Mouse (Mus musculus) hindbrain, embryonic 10.5 days (tissue): ENCODE results near the gene Rgs7bp. TPM values are rescaled to one million over a fixed set of nuclear protein-coding genes. Genes with fewer than 3 reads are reported as not detected.
"Not testable (repeated sequence)": the region's sequence is repeated elsewhere in the genome, so short reads cannot be mapped to it uniquely, and the experiment has no call there.

Source experiments
- DNase-seq: peaks from one replicate; pipeline ENCODE4 v3.0.0-alpha.2; 2017; ENCODE audit warnings: low spot score
- H3K27ac ChIP-seq: fragments of 300-500 bp; sonication (generic); 2 replicates; pipeline ENCODE4 v1.5.1; 2016; ENCODE audit warnings: mild to moderate bottlenecking, moderate library complexity
- H3K27me3 ChIP-seq: fragments of 300-500 bp; sonication (generic); 2 replicates; pipeline ENCODE4 v1.6.1; 2016; ENCODE audit warnings: mild to moderate bottlenecking; ENCODE audit not compliant: poor library complexity, insufficient read depth, severe bottlenecking
- H3K36me3 ChIP-seq: fragments of 300-500 bp; sonication (generic); 2 replicates; pipeline ENCODE4 v1.6.1; 2016; ENCODE audit warnings: mild to moderate bottlenecking, moderate library complexity
- H3K4me1 ChIP-seq: fragments of 300-500 bp; sonication (generic); replicated peaks from 2 replicates; pipeline ENCODE4 v1.6.1; 2016; ENCODE audit warnings: mild to moderate bottlenecking
- H3K4me3 ChIP-seq: fragments of 300-500 bp; sonication (generic); 2 replicates; pipeline ENCODE4 v1.5.1; 2016; ENCODE audit warnings: mild to moderate bottlenecking, moderate library complexity
- H3K9me3 ChIP-seq: fragments of 300-500 bp; sonication (generic); 2 replicates; pipeline ENCODE4 v1.6.1; 2016; ENCODE audit warnings: mild to moderate bottlenecking, moderate library complexity
- WGBS: fragments of 180-500 bp; shearing (Covaris S2); methylation state at CpG from one replicate; pipeline ENCODE4 v1.1.7; 2016; 5-methylcytosine and 5-hydroxymethylcytosine counted together
- polyA plus RNA-seq: library from polyadenylated mRNA; unstranded; fragments of >200 nt; fragmentation: Nextera tagmentation; extraction: Ambion mirVana; gene quantifications from 2 replicates; pipeline ENCODE4 v1.2.1, GENCODE M21; 2016

Gene Rgs7bp
- polyA plus RNA-seq, 1 experiment from 2014 or later: 1.0 TPM

DNA sequence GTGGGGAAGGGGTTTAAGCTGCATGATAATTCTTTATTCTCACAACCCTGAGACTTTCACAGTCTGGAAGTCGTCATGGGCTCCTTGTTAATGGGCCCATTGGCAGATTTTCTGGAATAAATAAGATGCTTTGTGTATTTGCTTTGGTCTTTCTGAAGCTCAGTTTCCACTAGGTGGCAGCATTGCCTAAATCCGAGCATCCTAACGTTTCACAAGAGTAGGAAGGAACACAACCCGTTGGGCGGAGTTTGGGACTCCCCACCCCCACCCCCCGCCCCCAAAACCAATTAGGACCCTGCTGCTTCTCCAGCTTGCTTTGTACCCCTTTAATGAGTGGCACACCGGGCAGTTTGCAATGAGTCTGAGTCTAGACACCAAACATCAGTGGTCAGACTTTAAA, 106.8 kb downstream of the Rgs7bp start:
- Histone ChIP-seq H3K36me3 (no peaks in the 10 kb centered on the region), H3K4me3 (peak overlapping the region; percentile 26), H3K9me3 (no peaks in the 10 kb centered on the region), H3K27me3 (no peaks in the 10 kb centered on the region), H3K4me1 (0 out of 2 replicates have a peak, but pooled peaks cover 4% of the 10 kb centered on the region), H3K27ac (no peak overlapping the region)
- DNase-seq: peak; percentile 84
- WGBS: 1% methylated on average over 7 of the region's 7 CpGs

DNA sequence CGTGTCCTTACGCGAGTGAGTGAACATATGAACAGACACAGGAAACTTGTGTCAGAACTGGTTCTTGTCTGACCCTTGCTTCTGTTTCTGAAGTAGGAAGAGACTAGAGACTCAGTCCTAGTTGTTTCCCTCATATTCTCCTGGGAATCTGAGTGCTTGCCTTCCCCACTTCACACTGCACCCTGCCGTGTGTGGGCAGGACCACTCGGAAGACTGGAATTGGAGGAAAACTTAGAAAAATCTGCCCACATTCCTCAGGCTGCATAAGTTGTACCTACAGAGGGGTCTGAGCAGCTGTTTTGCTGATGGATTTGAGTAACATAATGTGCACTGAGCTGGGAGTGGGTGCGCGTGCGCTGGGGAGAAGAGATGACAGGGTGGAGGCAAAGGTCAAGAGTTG, 114.2 kb downstream of the Rgs7bp start:
- 95% methylated on average over 8 of the region's 8 CpGs for WGBS
- DNase-seq: no peak
- H3K27ac ChIP-seq: no peak overlapping the region
- H3K36me3 ChIP-seq: no peaks in the 10 kb centered on the region
- H3K4me3 ChIP-seq: no peak overlapping the region
- H3K9me3 ChIP-seq: no peaks in the 10 kb centered on the region
- peaks cover 9% of the 10 kb centered on the region for H3K4me1 ChIP-seq
- no peaks in the 10 kb centered on the region for H3K27me3 ChIP-seq

DNA sequence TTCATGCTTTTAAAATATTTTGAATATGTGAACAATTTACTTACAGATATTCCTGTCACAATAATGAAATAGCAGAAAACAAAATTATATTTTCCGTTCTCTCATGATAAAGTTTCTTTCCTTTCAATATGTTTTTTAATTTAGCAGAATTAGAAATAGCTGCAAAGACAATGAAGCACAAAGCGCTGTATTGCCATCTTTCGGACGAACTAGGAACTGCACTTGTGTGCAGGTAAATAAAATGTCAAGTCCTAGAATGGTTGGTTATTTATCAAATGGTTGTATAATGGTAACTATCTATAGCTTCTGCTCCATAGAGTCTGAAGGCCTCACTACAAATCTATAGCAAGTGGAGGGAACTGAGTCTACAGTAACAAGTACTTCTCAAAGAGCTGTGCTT, 114.9 kb downstream of the Rgs7bp start:
- no peak overlapping the region for H3K4me3 ChIP-seq
- H3K9me3 ChIP-seq: no peaks in the 10 kb centered on the region
- H3K4me1 ChIP-seq: peaks cover 9% of the 10 kb centered on the region
- H3K27ac ChIP-seq: no peak overlapping the region
- WGBS: 3% methylated on average over 4 of the region's 4 CpGs
- DNase-seq: peak; percentile 35
- H3K27me3 ChIP-seq: no peaks in the 10 kb centered on the region
- no peaks in the 10 kb centered on the region for H3K36me3 ChIP-seq

DNA sequence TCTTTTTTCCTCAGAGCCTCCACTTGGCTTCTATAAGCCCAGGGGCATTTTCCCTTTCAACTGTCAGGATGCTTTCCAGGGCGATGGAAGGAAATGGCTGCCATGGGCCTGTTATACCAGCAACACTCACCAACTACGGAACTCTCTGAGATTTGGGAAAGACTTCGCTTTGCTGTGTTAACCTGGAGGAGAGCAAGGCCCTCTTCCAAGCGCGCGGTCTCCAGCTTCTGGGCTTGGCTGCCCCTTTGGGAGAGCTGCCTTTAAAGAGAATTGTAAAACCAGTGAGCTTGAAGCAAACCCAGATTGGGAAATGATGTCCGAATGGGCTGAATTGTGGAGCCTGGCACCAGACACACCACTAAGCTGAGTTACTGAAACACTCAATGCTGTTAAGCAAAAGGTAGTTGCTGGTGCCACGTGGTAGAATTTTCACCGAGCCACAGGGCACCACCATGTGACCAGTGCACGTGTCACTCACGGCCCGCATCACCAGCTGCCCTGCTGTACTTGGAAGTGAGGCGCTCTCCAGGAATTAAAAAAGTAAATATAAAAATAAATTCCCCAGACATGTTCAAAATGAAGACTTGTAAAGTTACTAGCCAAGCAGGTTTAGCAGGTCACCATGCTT, 115.7 kb downstream of the Rgs7bp start:
- WGBS: 75% methylated on average over 13 of the region's 13 CpGs
- DNase-seq: no peak
- Histone ChIP-seq H3K27me3 (no peaks in the 10 kb centered on the region), H3K27ac (0 out of 2 replicates have a peak overlapping the region, but pooled peaks have one; percentile 56), H3K4me1 (peaks cover 9% of the 10 kb centered on the region), H3K9me3 (no peaks in the 10 kb centered on the region), H3K4me3 (no peak overlapping the region), H3K36me3 (no peaks in the 10 kb centered on the region)

DNA sequence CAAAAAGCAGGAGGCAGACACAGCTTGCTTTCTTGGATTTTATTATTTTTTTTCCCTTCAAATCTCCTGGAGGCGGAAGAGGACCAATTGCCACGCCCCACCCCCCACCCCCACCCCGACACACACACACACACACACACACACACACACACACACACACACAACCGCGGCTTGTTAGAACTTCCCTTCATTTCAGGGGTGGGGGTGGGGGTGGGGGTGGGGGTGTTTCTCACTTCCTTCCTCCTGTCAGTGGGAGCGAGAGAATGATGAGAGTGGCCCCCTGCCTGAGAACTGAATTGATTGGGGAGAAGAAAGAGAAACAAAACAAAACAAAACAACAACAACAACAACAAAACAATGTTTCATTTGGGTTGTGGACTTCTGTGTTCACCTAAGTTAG, 117.0 kb downstream of the Rgs7bp start:
- WGBS: 27% methylated on average over 6 of the region's 6 CpGs
- no peak for DNase-seq
- Histone ChIP-seq H3K9me3 (no peaks in the 10 kb centered on the region), H3K36me3 (no peaks in the 10 kb centered on the region), H3K4me3 (peak overlapping the region; percentile 35), H3K4me1 (peaks cover 9% of the 10 kb centered on the region), H3K27me3 (no peaks in the 10 kb centered on the region), H3K27ac (peak overlapping the region; percentile 56; the same call in 1 of the 2 replicates)

DNA sequence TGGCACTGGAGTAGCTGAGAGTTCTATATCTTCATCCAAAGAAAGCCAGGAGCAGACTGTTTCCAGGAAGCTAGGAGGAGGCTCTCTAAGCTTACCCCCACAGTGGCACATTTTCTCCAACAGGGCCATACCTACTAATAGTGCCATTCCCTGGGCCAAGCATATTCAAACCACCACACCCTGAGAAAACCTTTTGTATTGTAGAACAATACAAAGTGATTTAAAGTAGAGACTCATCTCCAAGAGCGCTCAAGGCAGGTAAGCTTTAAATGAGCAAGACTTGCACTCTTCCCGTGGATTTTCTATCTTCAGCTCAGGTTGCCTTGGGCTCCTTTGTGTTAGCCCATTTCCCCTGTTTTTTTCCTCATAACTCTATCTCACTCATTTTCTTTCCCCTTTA, 118.1 kb downstream of the Rgs7bp start:
- H3K9me3 ChIP-seq: no peaks in the 10 kb centered on the region
- no peaks in the 10 kb centered on the region for H3K36me3 ChIP-seq
- 88% methylated on average over 2 of the region's 2 CpGs for WGBS
- H3K27ac ChIP-seq: no peak overlapping the region
- H3K4me1 ChIP-seq: peaks cover 9% of the 10 kb centered on the region
- H3K27me3 ChIP-seq: no peaks in the 10 kb centered on the region
- no peak for DNase-seq
- no peak overlapping the region for H3K4me3 ChIP-seq

DNA sequence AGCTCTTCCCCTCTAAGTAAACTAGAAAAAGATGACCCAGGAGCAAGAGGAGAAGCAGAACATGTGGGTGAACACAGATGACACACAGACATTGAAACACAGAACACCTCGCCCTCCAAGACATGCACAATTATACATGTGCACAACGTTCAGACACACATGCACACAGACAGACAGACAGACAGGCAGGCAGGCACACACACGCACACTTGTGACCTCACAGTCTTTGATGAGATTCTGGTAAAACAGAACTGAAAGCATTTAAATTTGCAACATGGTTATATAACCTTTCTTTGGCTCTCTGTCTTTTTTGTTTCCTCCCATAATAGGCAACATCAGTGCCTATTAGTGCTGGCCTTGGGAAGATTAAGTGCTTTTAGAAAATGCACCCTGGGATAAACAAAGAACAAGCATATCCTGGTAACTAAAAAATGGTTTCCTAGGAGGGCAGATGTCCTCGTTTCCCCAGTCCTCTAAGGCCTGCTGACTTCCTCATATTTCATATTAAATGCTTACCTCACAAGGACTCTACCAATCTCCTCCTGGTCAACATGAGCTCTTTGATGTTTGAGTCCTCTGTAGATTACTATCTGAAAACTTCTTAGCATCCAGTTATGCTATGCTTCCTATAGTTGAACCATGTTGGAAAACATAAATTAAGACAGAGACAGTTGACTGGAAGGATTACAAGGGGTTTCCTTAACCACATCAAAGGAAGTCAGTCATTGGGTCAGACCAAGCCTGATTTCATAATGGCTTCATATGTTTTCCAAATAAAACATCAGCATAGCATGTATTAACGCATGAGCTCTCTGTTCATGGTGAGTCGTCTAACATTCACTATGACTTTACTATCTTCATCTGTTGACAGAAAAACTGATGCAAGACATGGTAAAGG, 122.8 kb downstream of the Rgs7bp start:
- whole genome bisulfite sequencing: 84% methylated on average over 6 of the region's 6 CpGs
- DNase-seq: no peak
- Histone ChIP-seq H3K27me3 (no peaks in the 10 kb centered on the region), H3K4me3 (no peak overlapping the region), H3K9me3 (no peaks in the 10 kb centered on the region), H3K36me3 (no peaks in the 10 kb centered on the region), H3K4me1 (no peaks in the 10 kb centered on the region), H3K27ac (no peak overlapping the region)

DNA sequence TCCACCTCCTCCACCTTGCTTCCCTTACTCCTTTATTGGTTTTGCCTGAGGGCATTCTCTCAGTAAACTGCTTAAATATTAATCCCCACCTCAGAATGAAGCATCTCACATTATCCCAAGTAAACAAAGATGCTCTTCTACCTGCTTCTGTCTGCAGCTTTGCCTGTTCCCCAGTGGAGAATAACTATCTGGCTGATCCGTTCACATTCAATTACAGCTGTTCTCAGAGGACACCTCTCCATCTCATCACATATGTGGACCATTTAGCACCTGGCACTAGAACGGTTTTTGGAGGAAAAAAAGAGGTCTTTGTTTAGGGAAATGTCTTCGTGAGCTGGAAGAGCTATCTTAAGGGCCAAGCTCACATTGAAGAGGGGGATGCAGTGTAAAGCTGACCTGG, 123.9 kb downstream of the Rgs7bp start:
- WGBS: 76% methylated on average over 3 of the region's 3 CpGs
- Histone ChIP-seq H3K36me3 (no peaks in the 10 kb centered on the region), H3K27me3 (no peaks in the 10 kb centered on the region), H3K9me3 (no peaks in the 10 kb centered on the region), H3K4me1 (no peaks in the 10 kb centered on the region), H3K4me3 (no peak overlapping the region), H3K27ac (no peak overlapping the region)
- DNase-seq: no peak

DNA sequence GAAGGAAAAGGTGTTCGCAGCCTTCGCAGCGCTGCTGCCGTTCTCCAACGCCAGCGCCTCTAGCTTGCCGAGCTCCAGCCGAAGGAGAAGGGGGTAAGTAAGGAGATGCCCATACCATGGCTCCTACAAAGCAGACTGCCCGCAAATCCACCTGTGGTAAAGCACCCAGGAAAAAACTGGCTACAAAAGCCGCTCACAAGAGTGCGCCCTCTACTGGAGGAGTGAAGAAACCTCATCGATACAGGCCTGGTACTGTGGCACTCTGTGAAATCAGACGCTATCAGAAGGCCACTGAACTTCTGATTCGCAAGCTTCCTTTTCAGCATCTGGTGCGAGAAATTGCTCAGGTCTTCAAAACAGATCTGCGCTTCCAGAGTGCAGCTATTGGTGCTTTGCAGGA, 136.1 kb downstream of the Rgs7bp start:
- H3K9me3 ChIP-seq: no peaks in the 10 kb centered on the region
- H3K4me1 ChIP-seq: no peaks in the 10 kb centered on the region
- no peak overlapping the region for H3K27ac ChIP-seq
- no peaks in the 10 kb centered on the region for H3K27me3 ChIP-seq
- WGBS: 85% methylated on average over 16 of the region's 16 CpGs
- DNase-seq: no peak
- H3K4me3 ChIP-seq: no peak overlapping the region
- no peaks in the 10 kb centered on the region for H3K36me3 ChIP-seq

DNA sequence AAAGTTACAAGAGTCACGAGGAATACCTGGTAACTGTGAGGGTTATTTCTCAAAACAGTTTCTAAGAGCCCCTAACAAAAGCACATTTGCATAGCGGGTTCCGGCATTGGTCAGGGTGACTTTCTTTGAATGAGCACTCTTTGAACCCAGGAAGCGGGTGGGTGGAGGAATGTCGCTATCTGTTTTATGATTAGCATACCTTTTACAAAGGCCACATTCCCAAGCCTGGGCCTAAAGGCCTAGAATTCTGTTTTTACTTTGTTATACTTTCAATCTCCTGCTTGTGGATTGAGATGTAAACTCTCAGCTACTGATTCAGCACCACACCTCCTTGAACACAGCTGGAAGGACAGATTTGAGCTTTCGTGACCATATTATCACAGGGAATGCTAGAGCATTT, 138.0 kb downstream of the Rgs7bp start:
- H3K9me3 ChIP-seq, H3K27me3 ChIP-seq, DNase-seq, H3K27ac ChIP-seq, H3K4me1 ChIP-seq, H3K36me3 ChIP-seq, H3K4me3 ChIP-seq: not testable (repeated sequence)
- WGBS: 71% methylated on average over 6 of the region's 6 CpGs

DNA sequence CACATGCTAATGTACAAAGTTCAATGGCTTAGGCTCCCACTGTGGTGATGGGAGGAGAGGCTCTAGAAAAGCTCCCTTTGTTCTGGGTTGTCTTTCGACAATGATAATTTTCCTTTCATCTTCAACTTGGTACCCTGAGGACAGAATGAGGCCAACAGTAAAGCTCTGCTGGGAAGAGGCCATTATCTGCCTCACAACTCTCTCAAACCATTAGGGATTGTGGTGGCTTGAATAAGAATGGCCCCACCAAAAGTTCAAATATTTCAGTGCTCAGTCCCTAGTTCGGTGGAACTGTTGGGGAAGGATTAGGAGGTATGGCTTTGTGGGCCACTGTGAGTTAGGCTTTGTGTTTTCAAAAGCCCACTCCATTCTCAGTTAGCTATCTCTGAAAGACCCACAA, 138.6 kb downstream of the Rgs7bp start:
- 88% methylated on average over 2 of the region's 2 CpGs for WGBS
- no peak for DNase-seq

DNA sequence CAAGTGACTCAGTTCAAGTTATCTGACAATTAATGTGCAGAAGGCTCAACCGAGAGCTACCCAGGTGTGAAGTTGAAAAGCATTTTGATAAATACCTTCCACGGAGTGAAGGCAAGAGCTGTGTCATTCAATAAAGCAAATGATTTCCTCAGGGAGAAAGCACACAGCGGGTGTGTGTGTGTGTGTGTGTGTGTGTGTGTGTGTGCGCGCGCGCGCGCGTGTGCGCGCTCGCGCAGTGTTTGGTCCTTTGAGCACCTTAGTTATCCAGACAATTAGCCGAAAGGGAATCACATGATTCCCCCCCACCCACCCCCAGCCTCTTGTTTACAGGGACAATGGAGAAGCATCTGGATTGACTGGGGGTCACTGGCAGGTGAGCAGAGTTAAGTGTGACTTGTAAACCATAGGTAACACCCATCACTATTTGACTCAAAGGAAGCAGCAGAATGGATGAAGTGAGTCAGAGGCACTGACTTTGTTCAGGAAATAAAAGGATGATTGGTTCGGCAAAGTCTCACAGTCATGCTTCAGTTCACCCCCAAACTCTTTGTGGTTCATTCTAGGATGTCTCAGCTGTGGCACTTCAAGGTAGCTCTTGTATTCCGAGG, 140.3 kb downstream of the Rgs7bp start:
- Histone ChIP-seq H3K9me3 (no peaks in the 10 kb centered on the region), H3K4me3 (no peak overlapping the region), H3K27me3 (no peaks in the 10 kb centered on the region), H3K36me3 (no peaks in the 10 kb centered on the region), H3K27ac (no peak overlapping the region), H3K4me1 (peaks cover 6% of the 10 kb centered on the region; the same call in 1 of the 2 replicates)
- no peak for DNase-seq
- WGBS: 90% methylated on average over 17 of the region's 17 CpGs

More for the DNA sequence above, 138.6 kb downstream of the Rgs7bp start:
- Histone ChIP-seq H3K27ac (no peak overlapping the region), H3K36me3 (no peaks in the 10 kb centered on the region), H3K4me1 (peaks cover 6% of the 10 kb centered on the region; the same call in 1 of the 2 replicates), H3K27me3 (no peaks in the 10 kb centered on the region), H3K9me3 (no peaks in the 10 kb centered on the region), H3K4me3 (no peak overlapping the region)

DNA sequence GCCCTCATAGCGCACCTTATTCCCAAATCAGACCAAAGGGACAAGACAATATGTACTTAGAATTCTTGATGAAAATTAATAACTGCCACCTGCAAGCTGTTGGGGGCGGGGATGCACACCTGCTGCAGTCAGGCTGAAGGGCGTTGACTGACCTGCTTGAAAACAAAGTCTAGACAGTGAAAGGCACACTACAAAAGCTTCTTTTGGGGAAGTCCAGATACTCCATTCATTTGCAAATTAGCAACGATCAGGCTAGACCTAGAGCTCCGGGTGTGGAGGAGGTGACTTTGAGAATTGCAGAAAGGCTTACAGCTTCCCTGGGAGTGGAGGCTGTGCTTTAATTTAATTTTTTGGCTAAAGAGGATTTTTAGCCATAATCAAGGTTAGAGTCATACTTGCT, 143.1 kb downstream of the Rgs7bp start:
- not testable (repeated sequence) for H3K9me3 ChIP-seq, H3K36me3 ChIP-seq

More for the DNA sequence above, 143.1 kb downstream of the Rgs7bp start:
- WGBS: 54% methylated on average over 5 of the region's 5 CpGs
- not testable (repeated sequence) for DNase-seq, H3K4me3 ChIP-seq, H3K27ac ChIP-seq, H3K27me3 ChIP-seq, H3K4me1 ChIP-seq
